Mouse (Mus musculus) 3134 (cell line): ENCODE results near the gene Orai1.
"Not testable (repeated sequence)": the region's sequence is repeated elsewhere in the genome, so short reads cannot be mapped to it uniquely, and the experiment has no call there.

ENCODE experiments used
- DNase-seq: peaks from one replicate; pipeline ENCODE4 v3.0.0-alpha.2; 2011; ENCODE audit warnings: low spot score; ENCODE audit not compliant: insufficient read length; ENCODE audit errors: extremely low read depth

The Orai1 gene

DNA sequence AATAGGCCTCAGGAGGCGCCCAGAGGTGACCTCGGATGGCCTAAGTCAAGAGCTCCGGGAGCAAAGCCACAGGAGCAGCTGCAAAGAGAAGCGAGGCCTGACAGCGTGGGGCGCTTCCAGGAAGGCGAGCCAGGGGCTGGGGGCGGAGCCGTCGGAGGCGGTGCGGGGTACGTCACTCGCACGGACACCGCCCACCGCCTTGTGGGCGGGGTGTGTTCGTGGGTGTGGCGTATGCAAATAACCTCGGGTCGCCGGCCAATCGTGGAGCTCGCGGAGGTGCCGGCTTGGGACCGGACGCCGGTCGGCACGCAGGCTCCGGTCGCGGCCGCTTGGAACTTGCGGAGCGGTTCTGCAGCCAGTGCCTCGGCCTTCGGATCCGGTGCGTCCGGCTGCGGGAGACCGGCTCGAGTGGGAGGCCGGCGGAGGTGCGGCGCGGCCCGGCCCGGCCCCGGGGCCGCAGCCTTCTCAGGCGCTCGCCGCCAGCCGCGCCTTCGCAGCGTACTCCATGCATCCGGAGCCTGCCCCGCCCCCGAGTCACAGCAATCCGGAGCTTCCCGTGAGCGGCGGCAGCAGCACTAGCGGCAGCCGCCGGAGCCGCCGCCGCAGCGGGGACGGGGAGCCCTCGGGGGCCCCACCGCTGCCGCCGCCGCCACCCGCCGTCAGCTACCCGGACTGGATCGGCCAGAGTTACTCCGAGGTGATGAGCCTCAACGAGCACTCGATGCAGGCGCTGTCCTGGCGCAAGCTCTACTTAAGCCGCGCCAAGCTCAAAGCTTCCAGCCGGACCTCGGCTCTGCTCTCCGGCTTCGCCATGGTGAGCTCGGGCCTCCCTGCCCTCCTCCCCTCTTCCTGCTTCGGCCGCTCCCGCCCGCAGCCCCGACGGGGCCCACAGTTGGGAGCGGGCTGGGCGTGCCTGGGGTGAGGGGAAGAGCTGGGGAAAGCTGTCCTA lies at the start of gene Orai1:
TSS of gene Orai1 (plus strand) at position 322 of the 949 bp plus-strand sequence.
- peak; percentile 99 for DNase-seq

DNA sequence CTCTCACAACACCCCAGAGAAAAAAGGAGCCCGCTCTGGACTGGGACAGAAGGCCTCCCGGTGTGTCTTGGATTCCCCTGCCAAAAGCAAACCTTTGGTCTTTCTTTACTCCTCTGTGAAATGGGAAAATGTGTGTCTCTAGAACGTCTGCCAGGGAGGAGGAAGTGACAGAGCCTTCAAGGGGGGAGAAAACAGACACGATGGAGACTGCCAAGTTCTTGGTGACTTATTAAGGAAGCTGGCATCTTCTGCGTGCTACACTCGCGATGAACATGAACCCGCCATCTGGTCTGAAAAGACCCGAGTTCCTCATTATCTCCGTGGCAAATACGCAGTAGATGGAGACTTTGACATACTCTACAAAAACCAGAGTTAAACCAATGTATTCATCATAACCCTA lies 49.4 kb upstream of the Orai1 start:
- DNase-seq = no peak

DNA sequence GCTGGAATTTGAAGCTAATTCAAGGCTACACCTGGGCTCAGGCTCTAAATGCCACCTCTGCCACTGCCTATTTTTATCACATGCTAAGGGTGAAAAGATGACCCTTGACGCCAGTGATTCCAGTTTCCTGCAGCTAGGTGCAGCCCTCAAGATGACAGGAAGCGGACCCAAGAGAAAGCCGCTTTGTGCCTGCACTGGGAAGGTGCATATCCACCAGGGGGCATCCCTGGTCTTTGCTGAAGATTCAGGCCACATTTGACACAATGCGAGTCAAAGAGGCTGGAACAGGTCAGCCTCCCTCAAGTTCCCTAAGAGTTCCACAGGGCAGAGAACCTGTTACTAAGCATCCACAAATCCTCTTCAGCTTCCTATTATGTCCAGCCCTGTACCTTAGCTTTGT lies 46.6 kb upstream of the Orai1 start:
- DNase-seq = no peak

DNA sequence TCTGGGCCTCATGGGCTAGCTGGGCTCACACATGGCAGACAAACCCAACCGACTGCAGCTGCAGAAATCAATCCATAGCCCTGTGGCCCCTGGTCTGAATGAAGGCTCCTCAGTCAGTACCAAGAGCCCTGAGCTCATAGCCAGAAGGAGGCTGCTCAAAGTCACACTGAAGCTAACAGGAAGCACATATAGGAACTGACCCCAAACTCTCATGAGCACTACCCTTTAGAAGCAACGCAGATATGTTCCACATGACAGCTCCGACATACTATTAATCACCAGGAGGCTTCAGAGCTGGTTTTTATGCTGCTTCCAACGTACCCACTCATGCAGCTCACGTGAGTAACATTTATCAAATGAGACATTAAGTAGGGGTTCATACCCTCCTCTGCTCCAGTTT lies 44.8 kb upstream of the Orai1 start:
- no peak for DNase-seq

DNA sequence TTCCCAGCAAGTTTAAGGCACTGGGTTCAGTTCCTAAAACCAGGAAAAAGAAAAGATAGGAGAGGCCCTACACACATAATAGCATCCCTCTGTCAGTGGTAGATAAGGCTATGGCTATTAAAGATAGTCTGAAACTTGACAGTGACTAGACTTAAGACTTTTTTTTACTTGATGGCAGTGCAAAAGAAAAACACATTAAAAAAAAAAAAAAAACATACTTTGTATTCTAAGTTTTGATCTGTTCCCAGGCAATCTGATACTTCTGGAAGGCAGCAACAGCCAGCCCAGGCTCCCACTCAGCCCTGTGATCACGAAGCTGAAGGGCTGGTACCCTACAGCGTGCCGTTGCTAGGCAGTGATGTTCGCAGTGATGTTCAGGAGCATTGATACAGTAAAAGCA lies 43.4 kb upstream of the Orai1 start:
- DNase-seq = no peak

DNA sequence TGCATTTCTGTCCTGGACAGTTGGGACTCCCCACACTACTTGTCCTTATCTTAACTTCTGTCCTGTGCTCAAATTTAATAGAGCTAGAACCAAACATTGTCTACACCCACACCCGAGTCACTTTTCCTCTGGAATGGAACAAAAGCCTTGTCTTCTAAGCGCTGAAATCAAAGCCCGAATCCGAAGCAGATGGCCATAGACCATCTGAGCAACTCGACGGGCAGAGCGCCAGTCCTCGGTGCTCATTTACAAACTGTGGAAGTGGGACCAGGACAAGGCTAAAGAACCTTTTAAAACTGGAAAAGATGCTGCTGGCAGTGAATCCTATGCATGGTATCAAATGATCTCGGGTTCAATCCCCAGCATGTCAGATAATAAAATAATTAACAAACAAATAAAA lies 42.8 kb upstream of the Orai1 start:
- no peak for DNase-seq

DNA sequence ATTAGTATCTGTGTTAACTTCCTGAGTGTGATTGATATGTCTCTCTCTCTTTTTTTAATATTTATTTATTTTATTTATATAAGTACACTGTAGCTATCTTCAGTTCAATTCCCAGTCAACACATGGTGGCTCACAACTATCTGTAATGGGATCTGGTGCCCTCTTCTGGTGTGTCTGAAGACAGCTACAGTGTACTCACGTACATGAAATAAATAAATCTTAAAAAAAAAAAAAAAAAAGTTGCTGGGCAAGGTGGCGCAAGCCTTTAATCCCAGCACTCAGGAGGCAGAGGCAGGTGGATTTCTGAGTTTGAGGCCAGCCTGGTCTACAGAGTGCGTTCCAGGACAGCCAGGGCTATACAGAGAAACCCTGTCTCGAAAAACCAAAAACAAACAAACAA lies 40.2 kb upstream of the Orai1 start:
- not testable (repeated sequence) for DNase-seq

DNA sequence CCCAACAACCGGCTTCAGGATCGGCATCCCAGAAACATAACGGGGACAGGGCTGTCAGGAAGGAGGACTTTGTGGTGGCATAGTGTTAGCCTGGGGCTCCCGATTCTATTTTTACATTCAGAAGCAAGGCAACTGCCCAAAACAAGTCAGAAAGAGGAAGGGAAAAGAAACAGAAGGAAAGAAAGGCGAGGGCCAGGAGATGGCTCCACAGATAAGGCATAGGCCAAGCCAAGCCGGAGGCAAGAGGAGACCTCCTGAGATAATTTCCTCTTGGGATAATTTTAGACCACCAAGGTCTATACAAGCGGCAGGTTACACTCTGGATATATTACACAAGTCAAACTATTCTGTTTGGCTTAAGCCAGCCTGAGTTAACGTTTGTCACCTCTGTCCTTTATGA lies 35.9 kb upstream of the Orai1 start:
- no peak for DNase-seq

DNA sequence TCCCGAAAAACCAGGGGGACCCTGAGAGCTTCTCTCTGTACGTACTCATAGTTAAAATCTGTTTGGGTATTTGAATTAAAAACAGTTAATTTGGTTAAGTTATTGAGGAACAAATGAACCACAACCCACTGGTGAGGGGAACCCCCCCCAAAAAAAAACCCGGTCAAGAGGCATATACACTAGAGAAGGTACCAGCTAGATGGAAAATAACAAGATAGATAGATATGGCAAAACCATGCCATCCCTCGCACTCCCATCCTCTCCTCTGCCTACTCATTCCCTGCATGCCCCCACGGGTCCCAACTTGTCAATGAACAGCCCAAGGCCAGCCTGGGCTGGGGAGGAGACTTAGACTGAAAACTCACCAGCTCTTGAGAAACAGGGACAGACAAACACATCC lies 30.4 kb upstream of the Orai1 start:
- no peak for DNase-seq

DNA sequence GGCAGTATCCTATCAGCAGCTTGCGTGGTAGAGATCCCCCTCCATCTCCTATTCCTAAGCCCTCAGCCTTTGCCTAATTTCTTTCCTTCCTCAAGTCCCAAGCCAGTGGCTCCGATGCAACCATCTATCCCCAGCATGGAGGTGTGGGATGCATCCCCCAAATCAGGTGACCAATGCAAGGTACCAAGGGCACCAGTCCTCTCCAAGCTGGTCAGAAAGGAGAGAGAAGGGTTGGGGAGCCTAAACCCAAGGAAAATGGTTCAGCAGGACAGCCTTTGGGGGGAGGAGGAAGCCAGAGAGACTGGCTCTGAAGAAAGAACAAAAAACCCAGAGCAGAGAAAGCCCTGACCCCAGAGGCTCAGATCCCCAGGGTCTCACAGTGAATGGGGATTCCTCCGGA lies 29.6 kb upstream of the Orai1 start:
- no peak for DNase-seq

DNA sequence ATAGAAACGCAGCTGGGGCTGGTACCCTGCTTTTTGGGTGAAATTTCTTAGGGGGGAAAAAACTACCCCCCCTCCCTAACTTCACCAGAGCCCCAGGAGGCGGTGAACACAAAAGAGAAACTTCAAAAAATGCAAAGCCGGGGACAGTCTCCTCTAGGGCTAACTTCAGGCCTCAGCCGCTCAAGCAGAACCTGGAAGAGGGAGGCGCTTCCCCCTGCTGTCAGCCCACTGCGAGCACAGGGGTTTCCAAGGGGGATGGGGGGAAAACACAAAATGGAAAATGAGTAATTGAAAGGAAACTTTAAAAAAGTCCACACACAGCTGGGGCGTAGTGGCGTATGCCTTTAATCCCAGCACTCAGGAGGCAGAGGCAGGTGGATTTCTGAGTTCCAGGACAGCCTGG lies 28.8 kb upstream of the Orai1 start:
- DNase-seq = no peak

DNA sequence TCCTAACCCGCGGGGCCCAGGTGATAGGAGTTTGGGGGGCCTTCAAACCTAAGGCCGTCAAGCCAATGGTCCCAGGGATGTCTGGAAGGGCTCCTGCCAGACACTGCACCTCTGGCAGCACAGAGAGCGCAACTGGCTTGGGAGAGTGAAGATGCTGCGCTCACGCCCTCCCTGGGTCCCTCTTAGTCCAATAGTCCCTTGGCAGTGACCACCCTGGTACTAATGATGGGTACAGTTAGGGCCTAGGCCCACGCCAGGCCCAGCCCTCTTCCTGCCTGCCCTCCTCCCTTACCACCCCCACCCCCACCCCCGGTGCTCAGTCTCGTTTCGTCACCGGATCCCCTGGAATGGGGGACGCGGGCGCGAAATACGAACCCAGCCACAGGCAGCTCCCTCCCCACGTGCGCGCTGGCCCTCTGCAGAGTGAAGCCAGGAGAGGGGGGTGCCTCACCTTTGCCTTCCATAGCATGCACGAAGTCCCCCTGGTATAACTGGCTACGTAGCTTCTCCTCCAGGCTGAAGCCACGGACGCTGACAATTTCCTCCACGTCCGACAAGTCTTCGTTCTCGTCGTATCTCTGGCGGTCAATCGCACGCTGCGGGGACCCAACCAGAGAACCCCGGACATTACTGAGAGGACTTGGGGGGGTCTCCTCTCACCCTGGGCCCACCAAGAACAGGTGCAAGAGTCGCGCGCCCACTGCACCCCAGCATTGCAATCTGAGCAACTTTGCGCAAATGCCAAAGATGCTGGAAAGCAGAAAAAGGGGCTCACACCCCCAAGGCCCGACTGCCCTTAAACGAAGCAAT lies 27.5 kb upstream of the Orai1 start:
- no peak for DNase-seq

DNA sequence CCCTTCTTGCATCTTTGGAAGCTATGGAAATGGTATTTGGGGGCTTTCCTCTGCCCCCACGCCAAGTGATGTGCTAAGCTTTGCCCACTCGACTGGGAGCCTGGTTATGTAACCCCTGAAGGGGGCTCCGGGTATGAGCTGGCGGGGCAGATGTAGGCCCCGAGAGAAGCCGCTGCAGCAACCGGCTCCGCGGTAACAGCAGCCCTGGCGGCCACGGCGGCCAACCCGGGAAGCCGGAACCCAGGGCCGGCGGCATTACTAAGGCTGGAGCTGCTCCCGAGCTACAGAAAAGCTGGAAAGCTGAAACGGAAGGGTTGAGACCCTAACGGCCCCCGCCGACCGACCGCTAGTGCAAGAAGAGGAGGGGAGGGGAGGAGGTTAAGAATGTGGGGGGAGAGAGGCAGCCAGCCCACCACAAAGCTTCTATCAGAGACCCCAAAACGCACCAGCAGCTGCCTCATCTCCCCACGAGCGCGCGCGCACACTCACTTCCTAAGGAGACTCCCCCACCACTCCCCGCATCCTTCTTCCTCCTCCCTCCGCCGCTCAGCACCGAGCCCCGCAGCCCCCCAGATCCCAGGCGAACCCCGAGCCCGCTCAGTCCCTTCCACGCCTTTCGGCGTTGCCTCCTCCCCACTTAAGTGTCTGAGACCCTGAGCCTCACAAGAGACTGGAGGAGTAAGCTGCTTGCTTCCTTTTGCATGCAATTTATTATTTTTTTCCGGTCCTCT lies 26.7 kb upstream of the Orai1 start:
- peak; percentile 75 for DNase-seq

DNA sequence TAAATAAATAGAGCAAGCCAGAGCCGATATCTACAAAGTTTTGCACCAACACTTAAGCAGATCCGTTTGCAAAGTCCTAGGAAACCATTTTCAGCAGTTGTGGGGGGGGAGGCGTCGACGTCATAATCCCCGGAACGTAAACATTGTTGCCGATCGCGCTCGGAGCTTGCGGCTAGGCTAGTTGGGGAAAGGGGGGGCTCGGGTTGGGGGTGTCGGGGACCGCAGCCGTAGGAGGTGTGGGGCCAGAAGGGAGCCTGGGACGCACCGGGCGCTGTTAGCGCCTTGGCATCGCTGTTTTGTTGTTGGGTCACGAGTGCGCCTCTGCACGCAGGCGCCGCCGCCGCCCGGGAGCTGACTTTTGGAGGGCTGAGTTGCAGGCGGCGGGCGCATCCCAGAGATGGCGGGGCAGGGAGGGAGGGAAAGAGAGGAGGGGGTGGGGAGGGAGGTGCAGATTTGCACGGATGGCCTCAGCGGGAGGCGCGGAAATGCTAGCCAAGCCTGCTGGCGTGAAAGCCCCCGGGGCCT lies 25.8 kb upstream of the Orai1 start:
- DNase-seq = peak; percentile 75

DNA sequence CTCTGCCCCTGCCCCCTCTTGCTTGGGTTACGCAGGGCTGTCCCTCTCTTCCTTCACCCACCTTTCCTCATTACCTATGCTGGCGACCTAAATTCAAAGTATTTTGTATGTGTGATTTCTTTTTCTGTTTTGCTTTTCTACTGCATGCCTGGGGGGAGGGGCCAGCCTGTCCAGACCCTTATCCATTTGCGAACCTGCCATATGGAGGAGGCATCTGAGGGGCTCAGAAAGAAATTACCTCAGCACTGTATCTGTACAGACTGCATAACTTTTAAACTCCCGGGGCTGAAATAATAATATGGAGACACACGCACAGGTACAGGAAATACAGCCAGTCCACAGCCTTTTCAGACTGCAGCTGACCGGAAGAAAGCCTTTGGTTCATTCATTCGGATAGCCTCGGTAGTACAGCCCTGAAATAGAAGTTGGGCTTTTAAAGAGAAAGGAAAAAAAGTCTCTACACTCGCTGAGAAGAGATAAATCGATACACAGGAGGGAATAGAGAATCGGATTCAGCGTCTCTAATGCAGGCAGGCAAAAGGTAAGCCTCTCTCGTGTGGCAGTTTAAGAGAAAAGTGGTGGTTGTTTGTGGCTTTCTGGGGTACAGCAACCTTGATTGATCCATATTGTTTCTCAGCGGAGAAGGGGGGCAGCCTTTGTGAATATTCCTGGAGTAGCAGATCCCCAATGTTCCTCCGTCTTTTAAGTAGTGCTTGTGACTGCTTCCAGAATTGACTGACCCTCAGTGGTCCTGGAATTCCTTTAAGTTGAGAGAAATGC lies 25.1 kb upstream of the Orai1 start, which contains the start of gene Kdm2b:
TSS of gene Kdm2b (minus strand) at position 273 of the 780 bp plus-strand sequence.
- no peak for DNase-seq

DNA sequence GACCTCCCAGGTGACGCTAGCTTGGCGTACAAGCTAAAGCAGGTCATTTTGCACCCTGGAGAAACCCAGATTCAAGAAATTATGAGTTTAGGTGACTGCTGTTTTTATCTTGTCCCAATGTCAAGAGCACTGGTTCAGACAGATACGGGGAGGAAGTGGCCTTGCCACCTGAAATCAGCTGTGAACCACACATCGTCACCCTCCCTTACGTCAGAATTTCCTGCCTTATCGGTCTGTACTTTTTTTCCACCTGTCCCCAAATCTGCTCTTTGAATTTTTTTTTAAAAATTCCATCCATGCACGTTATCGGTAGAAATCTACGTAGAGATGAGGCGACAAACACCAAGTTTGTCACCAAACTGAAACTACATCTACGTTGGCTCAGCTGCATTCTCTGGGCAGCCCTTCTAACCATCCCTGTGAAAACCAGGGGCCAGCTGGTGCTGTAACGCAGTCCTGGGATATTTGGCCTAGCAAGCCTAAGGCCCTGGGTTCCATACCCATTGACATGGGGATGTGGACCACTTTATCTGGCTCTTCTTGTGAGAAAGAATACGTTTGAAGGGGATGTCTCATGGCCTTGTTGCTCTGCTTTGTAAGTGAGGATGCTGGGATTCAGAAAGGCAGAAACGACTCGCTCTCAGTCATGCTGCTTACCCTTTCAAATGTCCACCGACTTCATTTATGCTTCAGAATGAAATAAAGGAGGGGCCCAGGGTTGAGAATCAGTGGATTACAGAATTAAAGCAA lies 24.3 kb upstream of the Orai1 start:
- DNase-seq = no peak

DNA sequence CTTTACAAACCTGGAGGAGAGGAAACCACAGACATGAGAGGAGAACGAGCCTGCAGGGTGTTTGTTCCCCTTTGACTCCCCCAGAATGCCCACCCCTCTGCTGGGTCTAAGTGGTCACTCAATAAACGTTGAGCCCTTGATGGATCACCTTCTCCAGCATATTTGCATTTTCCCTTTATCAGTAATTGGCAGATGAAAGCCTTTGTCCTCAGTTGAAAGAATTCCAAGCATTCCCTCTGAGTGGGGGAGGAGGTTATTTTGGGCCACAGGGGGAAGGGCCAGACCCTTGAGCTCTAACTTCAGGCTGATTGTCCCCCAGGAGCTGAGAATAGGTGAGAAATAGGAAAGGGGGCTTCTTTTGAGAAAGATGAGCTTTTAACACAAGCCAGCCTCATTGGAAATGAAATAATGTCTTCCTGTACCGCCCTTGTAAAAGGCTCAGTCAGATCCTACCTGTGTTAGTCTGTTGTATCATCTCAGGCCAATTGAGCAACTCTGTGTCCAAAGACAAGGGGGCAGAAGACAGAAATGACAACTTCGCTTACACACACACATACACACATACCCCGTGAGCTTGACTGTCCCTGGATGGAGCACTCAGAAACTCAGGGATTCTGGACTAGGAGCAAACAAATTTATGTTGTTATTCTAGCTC lies 23.4 kb upstream of the Orai1 start:
- DNase-seq = no peak

DNA sequence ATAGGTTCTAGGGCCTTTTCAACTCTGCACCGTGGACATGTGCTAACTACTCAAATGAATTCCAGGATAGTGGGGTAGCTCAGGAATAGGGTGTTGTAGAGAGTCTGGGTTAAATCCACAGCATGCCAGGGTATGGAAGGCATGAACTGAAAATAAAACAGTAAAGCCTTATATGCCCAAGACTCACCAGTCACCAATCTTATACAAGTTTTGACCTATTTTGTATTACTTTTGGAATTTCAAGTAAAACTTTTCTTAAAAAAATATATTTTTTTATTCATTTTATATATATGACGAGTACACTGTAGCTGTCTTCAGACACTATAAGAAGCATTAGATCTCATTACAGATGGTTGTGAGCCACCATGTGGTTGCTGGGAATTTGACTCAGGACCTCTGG lies 21.1 kb upstream of the Orai1 start:
- no peak for DNase-seq
